Mouse (Mus musculus) lung, postnatal 0 days (tissue): ENCODE results near the gene Erc2.

Source experiments
- CTCF ChIP-seq: IDR thresholded peaks from 2 replicates; pipeline ENCODE4 v1.5.1; 2016; ENCODE audit warnings: antibody characterized with exemption, mild to moderate bottlenecking
- EP300 ChIP-seq: IDR thresholded peaks from 2 replicates; pipeline ENCODE4 v1.6.1; 2016; ENCODE audit warnings: antibody characterized with exemption, mild to moderate bottlenecking, control low read depth

- TF ChIP-seq CTCF (no peak), EP300 (no peak)
Observed at GRCm38 (mm10) chr14:27826829-27827228, 204.6 kb downstream of the Erc2 start.
